Mouse (Mus musculus) thymus, postnatal 14 days (tissue): ENCODE measurements around the gene 1700001F09Rik.
A peak's percentile ranks its signal among the peaks of the same experiment; 100 is the strongest.
"Not testable (repeated sequence)": the region's sequence is repeated elsewhere in the genome, so short reads cannot be mapped to it uniquely, and the experiment has no call there.

Experiments
- DNase-seq: peaks from one replicate; pipeline ENCODE4 v3.0.0; 2021

1700001F09Rik gene

DNA sequence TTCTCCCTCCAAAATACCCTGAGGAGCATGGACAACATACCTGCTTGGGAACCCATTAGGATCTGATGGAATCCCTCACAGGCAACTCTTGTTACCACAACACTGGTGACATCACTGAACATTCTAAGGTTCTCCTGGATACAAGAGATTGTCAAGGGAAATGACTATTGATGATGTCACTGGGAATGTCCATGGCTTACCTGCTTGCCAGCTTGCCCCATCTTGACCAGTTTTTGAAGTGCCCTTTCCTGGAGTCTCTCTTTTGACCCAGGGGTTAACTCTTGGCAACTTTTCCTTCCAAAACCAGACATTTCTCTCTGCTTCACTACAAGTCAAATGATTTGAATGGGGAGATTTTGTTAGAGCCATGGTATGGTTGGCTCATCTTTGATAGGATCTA lies at the start of gene 1700001F09Rik:
Gene 1700001F09Rik, minus strand, starts transcription at position 101 of the 400 bp plus-strand sequence.
- DNase-seq: not testable (repeated sequence)

DNA sequence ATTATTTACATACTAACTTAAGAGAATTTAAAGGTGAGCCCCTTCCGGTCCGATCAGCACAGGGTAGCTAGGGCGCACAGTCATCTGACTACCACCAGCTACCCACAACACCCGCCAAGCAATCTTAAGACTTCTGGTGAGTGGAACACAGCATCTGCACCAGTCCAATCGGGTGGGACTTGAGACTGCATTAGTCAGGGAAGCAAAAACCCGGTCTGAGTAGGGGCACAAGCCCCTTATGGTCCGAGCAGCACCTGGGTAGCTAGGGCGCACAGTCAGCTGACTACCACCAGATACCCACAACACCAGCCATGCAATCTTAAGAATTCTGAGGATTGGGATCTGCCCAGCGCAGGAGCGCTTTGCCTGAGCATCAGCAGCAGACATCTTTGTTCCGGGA lies 14.1 kb upstream of the 1700001F09Rik start:
- peak; percentile 3 for DNase-seq

DNA sequence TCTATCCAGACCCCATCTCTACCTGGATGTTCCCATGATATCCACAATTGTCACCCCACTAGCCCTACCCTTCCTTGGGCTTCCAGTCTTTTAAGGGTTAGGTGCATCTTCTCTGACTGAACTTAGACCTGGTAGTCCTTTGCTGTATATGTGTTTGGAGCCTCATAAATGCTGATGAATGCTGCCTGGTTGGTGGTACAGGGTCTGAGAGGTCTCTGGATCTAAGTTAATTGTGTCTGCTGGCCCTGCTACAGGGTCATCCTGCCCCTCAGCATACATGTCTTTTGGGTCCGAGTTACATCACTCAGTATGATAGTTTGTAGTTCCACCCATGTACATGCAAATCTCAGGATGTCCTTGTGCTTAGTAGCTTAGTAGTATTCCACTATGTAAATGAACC lies 11.6 kb upstream of the 1700001F09Rik start:
- peak; percentile 3 for DNase-seq

DNA sequence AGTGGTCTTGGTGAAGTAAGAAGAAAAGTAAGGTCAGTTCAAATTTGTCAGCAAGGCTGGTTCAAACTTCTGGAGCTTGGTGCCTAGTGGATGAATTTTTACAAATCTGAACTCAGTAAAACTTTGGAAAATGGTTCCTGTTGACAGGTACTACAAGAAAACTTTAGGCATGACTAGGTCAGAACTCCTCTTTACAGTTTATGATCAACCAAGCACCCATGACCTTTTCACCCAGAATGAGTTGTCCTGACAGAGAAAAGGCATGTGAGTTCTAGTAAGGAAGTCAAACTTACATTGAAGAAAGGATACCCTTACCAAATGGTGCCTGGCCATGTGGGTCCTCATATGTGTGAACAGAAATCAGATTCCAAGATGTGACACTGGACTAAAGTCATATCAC lies 9.9 kb upstream of the 1700001F09Rik start:
- not testable (repeated sequence) for DNase-seq

DNA sequence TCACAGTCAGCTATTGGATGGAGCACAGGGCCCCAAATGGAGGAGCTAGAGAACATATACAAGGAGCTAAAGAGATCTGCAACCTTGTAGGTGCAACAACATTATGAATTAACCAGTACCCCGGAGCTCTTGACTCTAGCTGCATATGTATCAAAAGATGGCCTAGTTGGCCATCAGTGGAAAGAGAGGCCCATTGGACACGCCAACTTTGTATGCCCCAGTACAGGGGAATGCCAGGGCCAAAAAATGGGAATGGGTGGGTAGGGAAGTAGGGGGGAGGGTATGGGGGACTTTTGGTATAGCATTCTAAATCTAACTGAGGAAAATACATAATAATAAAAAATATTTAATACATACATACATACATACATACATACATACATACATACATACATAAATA lies 5.3 kb upstream of the 1700001F09Rik start:
- not testable (repeated sequence) for DNase-seq

DNA sequence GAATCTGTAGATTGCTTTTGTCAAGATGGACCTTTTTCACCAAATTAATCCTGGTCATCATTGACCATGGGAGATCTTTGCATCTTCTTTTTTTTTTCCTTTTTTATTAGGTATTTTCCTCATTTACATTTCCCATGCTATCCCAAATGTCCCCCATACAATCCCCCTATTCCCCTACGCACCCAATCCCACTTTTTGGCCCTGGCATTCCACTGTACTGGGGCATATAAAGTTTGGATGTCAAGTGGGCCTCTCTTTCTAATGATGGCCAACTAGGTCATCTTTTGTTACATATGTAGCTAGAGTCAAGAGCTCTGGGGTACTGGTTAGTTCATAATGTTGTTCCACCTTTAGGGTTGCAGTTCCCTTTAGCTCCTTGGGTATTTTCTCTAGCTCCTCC lies 10.0 kb downstream of the 1700001F09Rik start:
- DNase-seq: not testable (repeated sequence)

DNA sequence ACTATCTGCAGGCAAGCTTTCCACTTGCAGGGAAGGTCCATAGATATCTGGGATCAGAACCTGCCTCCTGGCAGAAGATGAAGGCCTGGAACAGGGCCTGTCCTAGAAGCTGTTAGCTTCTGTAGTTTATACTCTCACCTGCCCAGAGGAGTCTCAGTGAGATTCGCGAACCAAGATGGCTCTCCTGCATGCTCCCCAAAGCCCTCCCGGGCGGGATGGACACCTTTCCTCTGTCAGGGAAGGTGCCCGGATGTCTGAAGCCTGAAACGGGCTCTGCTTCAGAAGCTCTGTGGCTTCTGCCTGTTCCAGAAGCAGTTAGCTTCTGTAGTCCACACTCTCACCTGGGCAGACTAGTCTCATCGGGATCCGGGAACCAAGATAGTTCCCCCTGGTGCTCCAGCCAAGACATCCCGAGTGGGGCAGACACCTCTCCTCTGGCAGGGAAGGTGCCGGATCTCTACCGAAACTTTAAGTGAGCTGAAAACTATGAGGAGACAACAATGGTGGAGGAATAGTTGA lies 16.2 kb downstream of the 1700001F09Rik start:
- not testable (repeated sequence) for DNase-seq

DNA sequence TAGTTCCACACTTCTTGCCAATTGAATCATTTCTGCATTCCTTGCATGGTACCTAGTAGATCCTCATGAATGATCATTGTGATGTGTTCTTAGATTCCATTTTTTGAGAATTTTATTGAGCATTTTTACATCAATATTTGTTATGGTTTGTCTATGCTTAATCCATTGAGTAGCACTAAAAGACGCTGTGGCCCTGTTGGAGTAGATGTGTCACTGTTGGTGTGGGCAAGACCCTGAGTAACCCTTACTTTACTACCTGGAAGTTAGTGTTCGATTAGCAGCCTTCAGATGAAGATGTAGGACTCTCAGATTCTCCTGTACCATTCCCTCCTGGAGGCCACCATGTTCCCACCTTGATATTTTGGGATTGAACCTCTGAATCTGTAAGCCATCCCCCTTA lies 19.0 kb downstream of the 1700001F09Rik start:
- DNase-seq: not testable (repeated sequence)

DNA sequence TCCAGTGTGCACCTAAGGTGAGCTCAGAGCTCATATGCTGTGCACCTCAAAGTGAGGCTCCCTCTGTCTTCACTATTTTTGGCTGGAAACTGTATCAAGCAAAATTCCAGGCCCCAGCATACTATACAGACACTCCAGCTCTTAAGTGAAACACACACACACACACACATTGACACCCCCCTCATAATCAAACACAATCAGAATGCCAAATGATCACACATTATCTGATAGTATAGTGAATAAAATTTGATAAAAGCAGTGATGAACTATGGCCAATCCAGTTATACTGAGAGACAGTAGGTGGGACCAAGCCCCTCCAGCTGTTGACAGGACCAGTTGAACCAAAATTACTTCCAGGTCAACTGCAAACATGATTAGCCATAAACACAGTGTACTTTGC lies 28.1 kb downstream of the 1700001F09Rik start:
- DNase-seq: not testable (repeated sequence)

DNA sequence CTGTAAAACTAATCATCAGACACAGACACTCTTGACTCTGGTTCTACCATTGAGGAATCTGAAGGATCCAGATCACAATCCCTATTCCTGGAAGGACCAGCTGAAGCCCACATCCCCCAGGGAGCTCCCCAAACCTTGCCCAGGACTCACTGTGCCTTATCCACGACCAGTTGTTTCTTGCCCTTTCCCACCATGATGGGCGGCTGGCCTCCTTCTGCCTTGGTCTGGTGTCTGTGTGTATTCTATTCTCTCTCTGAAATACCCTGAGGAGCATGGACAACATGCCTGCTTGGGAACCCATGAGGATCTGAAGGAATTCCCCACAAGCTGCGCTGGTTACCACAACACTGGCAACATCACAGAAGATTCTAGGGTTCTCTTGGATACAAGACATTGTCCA lies 54.1 kb downstream of the 1700001F09Rik start, which contains the start of gene Gm8127:
Gene Gm8127, minus strand, starts transcription at position 330 of the 400 bp plus-strand sequence.
- DNase-seq: not testable (repeated sequence)
